8 mouse cellular contexts compared by ENCODE assay signal in genomic region chr8:121181285-121181884, GRCm38 (mm10). TPM values are rescaled to one million over a fixed set of nuclear protein-coding genes. Genes with fewer than 3 reads are reported as not detected.
DNase-seq lines count a peak whose midpoint lies in the region; ATAC-seq lines count a peak whose summit lies in the region.

No protein-coding gene starts in this region.

- peaks cover 14% of the 10 kb centered on the region for H3K4me1 ChIP-seq in lung, embryonic 16.5 days (replicated peaks; ENCODE audit: control insufficient read depth, insufficient read depth, low read length)
- peaks cover 20% of the 10 kb centered on the region for H3K4me1 ChIP-seq in hindbrain, embryonic 12.5 days
- H3K4me1 ChIP-seq in stomach, embryonic 15.5 days: peaks cover 6% of the 10 kb centered on the region; the same call in 1 of the 2 replicates

- peak overlapping the region; percentile 52 for H3K27ac ChIP-seq in lung, embryonic 16.5 days (ENCODE audit: low read length)
- H3K27ac ChIP-seq in hindbrain, embryonic 12.5 days: peak overlapping the region; percentile 68
- peak overlapping the region; percentile 0; the same call in 1 of the 2 replicates for H3K27ac ChIP-seq in stomach, embryonic 15.5 days

- no peak overlapping the region for H3K4me3 ChIP-seq in lung, embryonic 16.5 days (ENCODE audit: low read length)
- no peak overlapping the region for H3K4me3 ChIP-seq in hindbrain, embryonic 12.5 days
- H3K4me3 ChIP-seq in stomach, embryonic 15.5 days (replicated peaks): no peak overlapping the region

- peaks cover 2% of the 10 kb centered on the region; the same call in 1 of the 2 replicates for H3K27me3 ChIP-seq in lung, embryonic 16.5 days (ENCODE audit: control insufficient read depth, insufficient read depth, low read depth, low read length)
- peaks cover 8% of the 10 kb centered on the region for H3K27me3 ChIP-seq in hindbrain, embryonic 12.5 days
- H3K27me3 ChIP-seq in stomach, embryonic 15.5 days (replicated peaks): no peaks in the 10 kb centered on the region

- no peaks in the 10 kb centered on the region for H3K36me3 ChIP-seq in lung, embryonic 16.5 days (ENCODE audit: control insufficient read depth, insufficient read depth, low read length)
- H3K36me3 ChIP-seq in hindbrain, embryonic 12.5 days: no peaks in the 10 kb centered on the region
- no peaks in the 10 kb centered on the region for H3K36me3 ChIP-seq in stomach, embryonic 15.5 days

- 54% methylated on average over 10 of the region's 10 CpGs for WGBS in lung, embryonic 16.5 days
- WGBS in hindbrain, embryonic 12.5 days: 62% methylated on average over 10 of the region's 10 CpGs
- WGBS in stomach, embryonic 15.5 days: 56% methylated on average over 10 of the region's 10 CpGs

- no peaks in the 10 kb centered on the region for H3K9me3 ChIP-seq in lung, embryonic 16.5 days (ENCODE audit: control insufficient read depth, low read length)
- no peaks in the 10 kb centered on the region for H3K9me3 ChIP-seq in hindbrain, embryonic 12.5 days (replicated peaks)
- no peaks in the 10 kb centered on the region for H3K9me3 ChIP-seq in stomach, embryonic 15.5 days

- ATAC-seq in lung, embryonic 16.5 days (ENCODE audit: low read depth): peak; percentile 62
- peak; percentile 46 for ATAC-seq in hindbrain, embryonic 12.5 days (ENCODE audit: low FRiP score)
- no peak for ATAC-seq in stomach, embryonic 15.5 days (ENCODE audit: insufficient read depth, low FRiP score, low read depth)

- peak; percentile 32 for DNase-seq in embryo, embryonic 10 days (ENCODE audit: low spot score)
- no peak for DNase-seq in embryo, embryonic 9.5 days (ENCODE audit: extremely low spot score)
- DNase-seq in lung, postnatal 14 days: no peak
- no peak for DNase-seq in cerebellum, adult 11 months
- DNase-seq in spleen, adult 18-20 months: no peak

- no peak overlapping the region for H3K4me2 ChIP-seq in lung, embryonic 16.5 days (ENCODE audit: low read depth, low read length)
- H3K4me2 ChIP-seq in hindbrain, embryonic 12.5 days (replicated peaks): peak overlapping the region; percentile 26
- no peak overlapping the region for H3K4me2 ChIP-seq in stomach, embryonic 15.5 days

- peak overlapping the region; percentile 43; the same call in 1 of the 2 replicates for H3K9ac ChIP-seq in lung, embryonic 16.5 days (ENCODE audit: low read length)
- no peak overlapping the region for H3K9ac ChIP-seq in hindbrain, embryonic 12.5 days
- H3K9ac ChIP-seq in stomach, embryonic 15.5 days: no peak overlapping the region

RNA-seq across cellular contexts. Expression of gene Foxl1, which starts 53.6 kb away (rescaled TPM):
- polyA plus RNA-seq in lung, embryonic 16.5 days (2015; fragmentation: Nextera tagmentation; extraction: Ambion mirVana): 3.1 and 3.3 TPM in 2 replicates
- 1.8 and 2.2 TPM in 2 replicates for polyA plus RNA-seq in hindbrain, embryonic 12.5 days (2016; fragmentation: Nextera tagmentation; extraction: Ambion mirVana)
- 7.2 and 9.4 TPM in 2 replicates for polyA plus RNA-seq in stomach, embryonic 15.5 days (2015; fragmentation: Nextera tagmentation; extraction: Ambion mirVana)

Comparison
In these comparisons a context has a peak if more than half of its experiments do, and no peak if none do; other contexts are left out.
1. H3K27ac ChIP-seq: peak in every context shown above with its lines; median percentile 68 in hindbrain, embryonic 12.5 days; 52 in lung, embryonic 16.5 days; 0 in stomach, embryonic 15.5 days.